Mouse (Mus musculus): ENCODE measurements around the gene Epo. TPM values are rescaled to one million over a fixed set of nuclear protein-coding genes. Genes with fewer than 3 reads are reported as not detected.

Epo gene
- not detected in 2 replicates for polyA plus RNA-seq (2021; fragmentation: Nextera tagmentation)
- long read RNA-seq, experiment 1, partial matches to known transcripts, result 0 of 3 reads
- long read RNA-seq, experiment 1, other reads (novel, unspliced or antisense), result 3 of 3 reads
- long read RNA-seq, experiment 2, partial matches to known transcripts, result 0 of 12 reads
- long read RNA-seq, experiment 2, other reads (novel, unspliced or antisense), result 12 of 12 reads

GRCm38 (mm10) chr5:137533117-137533827 is at the start of gene Epo, which contains the start of gene Gnb2:
TSS of gene Epo (minus strand) at chr5:137533242.
TSS of gene Gnb2 (minus strand) at chr5:137533510.

GRCm38 (mm10) chr5:137569665-137570064 is 36.6 kb upstream of the Epo start, which contains the start of gene Tfr2:
TSS of gene Tfr2 (plus strand) at chr5:137569840.

GRCm38 (mm10) chr5:137553411-137553837 is 20.4 kb upstream of the Epo start, which contains the start of gene Actl6b:
TSS of gene Actl6b (plus strand) at chr5:137553517.

DNA sequence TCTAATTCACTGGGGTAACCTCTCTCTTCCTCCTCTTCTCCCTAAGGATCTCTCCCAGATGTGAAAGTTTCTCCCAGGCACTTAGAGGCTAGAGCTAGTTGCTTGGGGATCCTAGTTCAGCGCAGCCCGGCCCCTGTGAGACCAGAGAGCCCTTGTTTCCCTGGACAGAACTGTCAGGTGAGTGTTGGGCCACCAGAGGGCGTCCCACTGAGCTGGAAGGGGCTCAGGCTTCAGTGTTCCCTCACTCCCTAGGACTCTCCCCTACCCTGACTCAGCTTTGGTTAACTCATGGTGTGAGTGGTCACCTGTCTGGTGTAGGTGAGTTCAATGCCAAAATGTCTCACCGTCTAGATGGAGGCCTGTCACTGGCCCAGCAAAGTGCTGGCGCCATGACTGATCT is 14.6 kb downstream of the Epo start, which contains the start of gene Gigyf1:
Gene Gigyf1, plus strand, starts transcription at position 113 of the 400 bp plus-strand sequence.

GRCm38 (mm10) chr5:137501709-137502666 is 31.1 kb downstream of the Epo start, which contains the start of gene Pop7:
TSS of gene Pop7 (minus strand) at chr5:137502518.

GRCm38 (mm10) chr5:137476964-137477363 is 56.1 kb downstream of the Epo start, which contains the start of gene Zan:
TSS of gene Zan (minus strand) at chr5:137477064.

Other genes starting within 250 kb of the Epo start
- gene Ache, start 245.7 kb downstream of the Epo start, polyA plus RNA-seq (2021; fragmentation: Nextera tagmentation), result 28.0 and 30.3 TPM in 2 replicates
- gene Ufsp1, start 238.6 kb downstream of the Epo start, polyA plus RNA-seq (2021; fragmentation: Nextera tagmentation), result 13.8 and 13.9 TPM in 2 replicates
- gene Srrt, start 225.6 kb downstream of the Epo start, polyA plus RNA-seq (2021; fragmentation: Nextera tagmentation), result 14.9 and 26.1 TPM in 2 replicates
- gene Trip6, start 218.8 kb downstream of the Epo start, polyA plus RNA-seq (2021; fragmentation: Nextera tagmentation), result 3.5 and 3.6 TPM in 2 replicates
- gene Slc12a9, start 199.6 kb downstream of the Epo start, polyA plus RNA-seq (2021; fragmentation: Nextera tagmentation), result 4.4 and 7.1 TPM in 2 replicates
- 1.2 and 1.8 TPM in 2 replicates for gene Ephb4, start 183.1 kb downstream of the Epo start, polyA plus RNA-seq (2021; fragmentation: Nextera tagmentation)
- gene Zan, start 56.2 kb downstream of the Epo start, polyA plus RNA-seq (2021; fragmentation: Nextera tagmentation), result 0.01 and 0.07 TPM in 2 replicates
- 77.7 and 88.9 TPM in 2 replicates for gene Pop7, start 30.7 kb downstream of the Epo start, polyA plus RNA-seq (2021; fragmentation: Nextera tagmentation)
- gene Gigyf1, start 14.7 kb downstream of the Epo start, polyA plus RNA-seq (2021; fragmentation: Nextera tagmentation), result 2.3 and 4.6 TPM in 2 replicates
- 115 and 202 TPM in 2 replicates for gene Gnb2, start 268 bp upstream of the Epo start, polyA plus RNA-seq (2021; fragmentation: Nextera tagmentation)
- 83.0 and 162 TPM in 2 replicates for gene Actl6b, start 20.3 kb upstream of the Epo start, polyA plus RNA-seq (2021; fragmentation: Nextera tagmentation)
- gene Tfr2, start 36.6 kb upstream of the Epo start, polyA plus RNA-seq (2021; fragmentation: Nextera tagmentation), result 4.2 and 6.1 TPM in 2 replicates
- 13.1 and 31.6 TPM in 2 replicates for gene Mospd3, start 67.8 kb upstream of the Epo start, polyA plus RNA-seq (2021; fragmentation: Nextera tagmentation)
- 11.7 and 16.6 TPM in 2 replicates for gene Pcolce, start 80.5 kb upstream of the Epo start, polyA plus RNA-seq (2021; fragmentation: Nextera tagmentation)
- not detected in 2 replicates for gene Fbxo24, start 95.8 kb upstream of the Epo start, polyA plus RNA-seq (2021; fragmentation: Nextera tagmentation)
- 2.1 and 7.4 TPM in 2 replicates for gene Lrch4, start 95.9 kb upstream of the Epo start, polyA plus RNA-seq (2021; fragmentation: Nextera tagmentation)
- 0.30 and 0.32 TPM in 2 replicates for gene Gm20605, start 95.9 kb upstream of the Epo start, polyA plus RNA-seq (2021; fragmentation: Nextera tagmentation)
- 0.50 and 0.69 TPM in 2 replicates for gene Sap25, start 108.1 kb upstream of the Epo start, polyA plus RNA-seq (2021; fragmentation: Nextera tagmentation)
- 0.14 and 0.16 TPM in 2 replicates for gene Irs3, start 112.5 kb upstream of the Epo start, polyA plus RNA-seq (2021; fragmentation: Nextera tagmentation)
- 14.9 and 22.9 TPM in 2 replicates for gene Agfg2, start 151.5 kb upstream of the Epo start, polyA plus RNA-seq (2021; fragmentation: Nextera tagmentation)
- 1.3 and 12.1 TPM in 2 replicates for gene Nyap1, start 208.4 kb upstream of the Epo start, polyA plus RNA-seq (2021; fragmentation: Nextera tagmentation)
- gene Tsc22d4, start 212.5 kb upstream of the Epo start, polyA plus RNA-seq (2021; fragmentation: Nextera tagmentation), result 379 and 574 TPM in 2 replicates
- gene Ppp1r35, start 245.6 kb upstream of the Epo start, polyA plus RNA-seq (2021; fragmentation: Nextera tagmentation), result 21.3 and 41.2 TPM in 2 replicates